Mouse (Mus musculus) megakaryocyte, embryonic 14.5 days (primary cell): ENCODE measurements at regions not wholly inside any gene's neighbourhood (a gene's known extent, or its start where the extent isn't known, plus 50 kb on each side); places are given as distances from the start of the nearest gene placed in this dataset.

ENCODE experiments used
- FLI1 ChIP-seq: IDR thresholded peaks from 2 replicates; pipeline ENCODE4 v1.6.1; 2012; ENCODE audit warnings: low read length, inconsistent platforms, mixed read lengths
- GATA1 ChIP-seq: IDR thresholded peaks from 3 replicates; pipeline ENCODE4 v1.6.1; 2012; ENCODE audit warnings: mixed read lengths, low read length, inconsistent platforms, borderline replicate concordance

DNA sequence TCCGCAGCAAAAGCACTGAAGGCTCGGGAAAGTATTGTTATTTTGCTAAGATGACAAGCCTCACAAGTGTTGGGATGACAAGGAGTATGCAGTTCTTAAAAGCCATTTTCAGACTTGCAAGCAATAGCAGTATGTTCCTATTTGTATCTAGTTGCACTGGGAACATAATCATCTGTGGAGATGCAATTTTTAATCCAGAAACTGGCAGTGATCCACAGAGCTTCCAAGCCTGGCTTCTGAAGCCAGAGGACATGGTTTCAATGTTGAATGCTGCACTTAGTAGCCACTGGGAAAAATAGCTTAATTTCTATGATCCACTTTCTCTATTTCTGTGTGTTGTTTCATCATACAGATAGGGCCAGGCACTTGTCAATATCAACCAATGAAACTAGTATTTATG, 915.3 kb downstream of the Slc22a22 start:
- TF ChIP-seq GATA1 = no peak
- TF ChIP-seq FLI1 = no peak
